Mouse (Mus musculus) kidney, postnatal 14 days (tissue): ENCODE results near the gene Tbca.

Experiments used
- DNase-seq: peaks from one replicate; pipeline ENCODE4 v3.0.0; 2022; ENCODE audit warnings: mixed read lengths

Gene Tbca

GRCm38 (mm10) chr13:94849351-94849750 lies 60.6 kb downstream of the Tbca start:
- no peak for DNase-seq

GRCm38 (mm10) chr13:94858016-94858575 lies 69.4 kb downstream of the Tbca start:
- no peak for DNase-seq

GRCm38 (mm10) chr13:94859256-94859655 lies 70.5 kb downstream of the Tbca start:
- no peak for DNase-seq

- no peak for DNase-seq
These were observed 74.0 kb downstream of the Tbca start for GRCm38 (mm10) chr13:94862491-94863230.

- no peak for DNase-seq
These were observed 78.2 kb downstream of the Tbca start for GRCm38 (mm10) chr13:94866906-94867305.

GRCm38 (mm10) chr13:94867772-94868171 lies 79.1 kb downstream of the Tbca start:
- no peak for DNase-seq

GRCm38 (mm10) chr13:94868478-94868950 lies 79.8 kb downstream of the Tbca start:
- peak; percentile 43 for DNase-seq

GRCm38 (mm10) chr13:94869541-94869940 lies 80.8 kb downstream of the Tbca start:
- no peak for DNase-seq

- no peak for DNase-seq
These were observed 81.4 kb downstream of the Tbca start for GRCm38 (mm10) chr13:94870071-94870460.

- DNase-seq = no peak
These were observed 81.9 kb downstream of the Tbca start for GRCm38 (mm10) chr13:94870461-94871186.

- no peak for DNase-seq
These were observed 83.2 kb downstream of the Tbca start for GRCm38 (mm10) chr13:94871806-94872320.

GRCm38 (mm10) chr13:94872439-94872838 lies 83.7 kb downstream of the Tbca start:
- DNase-seq = no peak

GRCm38 (mm10) chr13:94873111-94874038 lies 84.7 kb downstream of the Tbca start:
- DNase-seq = no peak

- DNase-seq = no peak
These were observed 85.3 kb downstream of the Tbca start for GRCm38 (mm10) chr13:94874039-94874425.

- DNase-seq = no peak
These were observed 86.1 kb downstream of the Tbca start for GRCm38 (mm10) chr13:94874656-94875395.

- DNase-seq = no peak
These were observed 86.7 kb downstream of the Tbca start, which contains the start of gene Otp for GRCm38 (mm10) chr13:94875396-94875880. Otp (plus strand) TSS chr13:94875602.

GRCm38 (mm10) chr13:94876286-94877210 lies 87.8 kb downstream of the Tbca start:
- DNase-seq = no peak

- DNase-seq = no peak
These were observed 88.5 kb downstream of the Tbca start for GRCm38 (mm10) chr13:94877211-94877590.

- DNase-seq = no peak
These were observed 89.5 kb downstream of the Tbca start for GRCm38 (mm10) chr13:94877991-94878745.

GRCm38 (mm10) chr13:94881201-94881600 lies 92.5 kb downstream of the Tbca start:
- DNase-seq = no peak
